Mouse (Mus musculus) CH12.LX (cell line): ENCODE results near the gene Rilpl1.

ENCODE experiments used
- CTCF ChIP-seq, 2 experiments: IDR thresholded peaks in 1 of 2; conservative IDR thresholded peaks in 1 of 2; 2 replicates each; pipeline ENCODE4 v1.5.1; 2011 to 2012; ENCODE audit warnings: low read depth in 2 of 2, low read length in 2 of 2, improper control_type of control experiment in 1 of 2, inconsistent platforms in 1 of 2, mild to moderate bottlenecking in 1 of 2, moderate library complexity in 1 of 2
- EP300 ChIP-seq: IDR thresholded peaks from 2 replicates; pipeline ENCODE4 v1.6.1; 2011; ENCODE audit warnings: low read length, improper control_type of control experiment
- ETS1 ChIP-seq: conservative IDR thresholded peaks from 2 replicates; pipeline ENCODE4 v1.6.1; 2012; ENCODE audit warnings: low read depth, mild to moderate bottlenecking, inconsistent platforms, low read length, improper control_type of control experiment, moderate library complexity
- GABPA ChIP-seq: IDR thresholded peaks from 2 replicates; pipeline ENCODE4 v1.6.1; 2012; ENCODE audit warnings: low read depth, low read length, improper control_type of control experiment, inconsistent platforms; ENCODE audit not compliant: insufficient replicate concordance
- KAT2A ChIP-seq: IDR thresholded peaks from 2 replicates; pipeline ENCODE4 v1.6.1; 2012; ENCODE audit warnings: low read length, improper control_type of control experiment, inconsistent platforms; ENCODE audit not compliant: insufficient replicate concordance
- POLR2A ChIP-seq: IDR thresholded peaks from 2 replicates; pipeline ENCODE4 v1.6.1; 2011; ENCODE audit warnings: low read depth, mild to moderate bottlenecking, improper control_type of control experiment, low read length
- POLR2AphosphoS2 ChIP-seq: IDR thresholded peaks from 2 replicates; pipeline ENCODE4 v1.6.1; 2011; ENCODE audit warnings: low read depth, low read length, improper control_type of control experiment
- UBTF ChIP-seq: IDR thresholded peaks from 2 replicates; pipeline ENCODE4 v1.6.1; 2012; ENCODE audit warnings: low read depth, mild to moderate bottlenecking, inconsistent platforms, low read length, improper control_type of control experiment, moderate library complexity
- USF1 ChIP-seq: IDR thresholded peaks from 2 replicates; pipeline ENCODE4 v1.6.1; 2014; ENCODE audit warnings: low read depth, mild to moderate bottlenecking, inconsistent platforms, low read length, improper control_type of control experiment
- USF2 ChIP-seq: conservative IDR thresholded peaks from 2 replicates; pipeline ENCODE4 v1.6.1; 2011; ENCODE audit warnings: low read depth, low read length, improper control_type of control experiment
- ZMIZ1 ChIP-seq: IDR thresholded peaks from 2 replicates; pipeline ENCODE4 v1.6.1; 2012; ENCODE audit warnings: low read depth, mild to moderate bottlenecking, inconsistent platforms, low read length, improper control_type of control experiment
- ZNF384 ChIP-seq: IDR thresholded peaks from 2 replicates; pipeline ENCODE4 v1.6.1; 2012; ENCODE audit warnings: low read depth, low read length, improper control_type of control experiment, inconsistent platforms

DNA sequence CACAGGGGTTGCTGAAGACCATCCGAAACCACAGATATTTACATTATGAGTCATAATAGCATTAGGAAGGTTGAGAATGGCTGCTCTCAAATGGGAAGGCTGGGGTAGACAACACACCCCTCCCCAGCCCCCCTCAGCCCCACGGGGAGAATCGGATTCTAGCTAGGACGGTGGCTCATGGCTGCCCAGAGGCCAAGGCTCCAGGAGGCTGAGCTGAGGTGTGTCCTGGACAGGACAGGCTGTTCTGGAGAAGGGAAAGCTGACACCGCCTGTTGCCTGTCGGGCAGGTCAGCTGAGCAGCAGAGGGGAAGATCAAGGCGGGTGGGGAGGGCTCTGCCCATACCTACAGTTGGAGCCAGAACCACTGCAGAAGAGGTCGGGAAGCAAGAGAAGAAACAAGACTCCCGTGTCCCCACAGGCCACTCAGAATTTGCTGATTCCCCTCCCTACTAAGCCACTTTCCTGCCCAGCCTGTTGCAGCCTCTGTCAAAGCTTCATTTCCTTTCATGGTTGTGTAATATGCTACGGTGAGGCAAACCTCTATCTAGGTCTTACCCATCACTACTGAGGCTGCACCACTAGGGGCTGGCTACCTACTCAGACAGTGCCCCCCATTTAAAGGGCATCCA is 24.3 kb downstream of the Rilpl1 start:
- TF ChIP-seq EP300 = no peak
- no peak for TF ChIP-seq CTCF (conservative IDR thresholded peaks at IDR 0.05 in 1 of 2, IDR thresholded peaks at IDR 0.05 in 1 of 2; ENCODE audit: low read depth in 2 of 2, low read length in 2 of 2)
- TF ChIP-seq USF1 = no peak
- TF ChIP-seq POLR2A = no peak
- TF ChIP-seq ZNF384 = no peak
- TF ChIP-seq POLR2AphosphoS2 = no peak
- no peak for TF ChIP-seq UBTF
- TF ChIP-seq USF2 = no peak
- TF ChIP-seq KAT2A = no peak
- no peak for TF ChIP-seq ZMIZ1
- no peak for TF ChIP-seq ETS1
- TF ChIP-seq GABPA = no peak
